Mouse (Mus musculus): ENCODE data around the gene Slc7a8. TPM values are rescaled to one million over a fixed set of nuclear protein-coding genes. Genes with fewer than 3 reads are reported as not detected.

The Slc7a8 gene
- polyA plus RNA-seq, 1 experiment from 2014 or later = 6.8 TPM

Other genes with a start within 250 kb of the Slc7a8 start
- 49.8 and 52.3 TPM in 2 replicates for gene Haus4, start 227.3 kb downstream of the Slc7a8 start, polyA plus RNA-seq (2015; fragmentation: Nextera tagmentation; extraction: Ambion mirVana)
- 49.4 and 60.2 TPM in 2 replicates for gene Ajuba, start 204.4 kb downstream of the Slc7a8 start, polyA plus RNA-seq (2015; fragmentation: Nextera tagmentation; extraction: Ambion mirVana)
- 7.8 and 9.3 TPM in 2 replicates for gene 4931414P19Rik, start 176.0 kb downstream of the Slc7a8 start, polyA plus RNA-seq (2015; fragmentation: Nextera tagmentation; extraction: Ambion mirVana)
- 364 and 368 TPM in 2 replicates for gene Psmb5, start 163.9 kb downstream of the Slc7a8 start, polyA plus RNA-seq (2015; fragmentation: Nextera tagmentation; extraction: Ambion mirVana)
- 0.16 TPM in 1 of 2 replicates, not detected in the other for gene Psmb11, start 160.5 kb downstream of the Slc7a8 start, polyA plus RNA-seq (2015; fragmentation: Nextera tagmentation; extraction: Ambion mirVana)
- gene Gm17606, start 141.0 kb downstream of the Slc7a8 start, polyA plus RNA-seq (2015; fragmentation: Nextera tagmentation; extraction: Ambion mirVana) = not detected in 2 replicates
- 4.5 and 4.8 TPM in 2 replicates for gene Cdh24, start 140.6 kb downstream of the Slc7a8 start, polyA plus RNA-seq (2015; fragmentation: Nextera tagmentation; extraction: Ambion mirVana)
- 74.2 and 75.5 TPM in 2 replicates for gene 1700123O20Rik, start 95.7 kb downstream of the Slc7a8 start, polyA plus RNA-seq (2015; fragmentation: Nextera tagmentation; extraction: Ambion mirVana)
- 130 and 132 TPM in 2 replicates for gene Acin1, start 95.0 kb downstream of the Slc7a8 start, polyA plus RNA-seq (2015; fragmentation: Nextera tagmentation; extraction: Ambion mirVana)
- gene Gm29776, start 83.1 kb downstream of the Slc7a8 start, polyA plus RNA-seq (2015; fragmentation: Nextera tagmentation; extraction: Ambion mirVana) = 0.23 and 0.28 TPM in 2 replicates
- not detected in 2 replicates for gene Cebpe, start 69.8 kb downstream of the Slc7a8 start, polyA plus RNA-seq (2015; fragmentation: Nextera tagmentation; extraction: Ambion mirVana)
- not detected in 2 replicates for gene Rnf212b, start 32.2 kb upstream of the Slc7a8 start, polyA plus RNA-seq (2015; fragmentation: Nextera tagmentation; extraction: Ambion mirVana)
- gene Homez, start 89.0 kb upstream of the Slc7a8 start, polyA plus RNA-seq (2015; fragmentation: Nextera tagmentation; extraction: Ambion mirVana) = 9.7 and 10.1 TPM in 2 replicates
- 0.83 and 1.2 TPM in 2 replicates for gene Ppp1r3e, start 95.6 kb upstream of the Slc7a8 start, polyA plus RNA-seq (2015; fragmentation: Nextera tagmentation; extraction: Ambion mirVana)
- 4.1 and 5.0 TPM in 2 replicates for gene Bcl2l2, start 101.4 kb upstream of the Slc7a8 start, polyA plus RNA-seq (2015; fragmentation: Nextera tagmentation; extraction: Ambion mirVana)
- gene Gm20521, start 101.5 kb upstream of the Slc7a8 start, polyA plus RNA-seq (2015; fragmentation: Nextera tagmentation; extraction: Ambion mirVana) = not detected in 2 replicates
- gene Pabpn1, start 110.6 kb upstream of the Slc7a8 start, polyA plus RNA-seq (2015; fragmentation: Nextera tagmentation; extraction: Ambion mirVana) = 124 and 125 TPM in 2 replicates
- gene Slc22a17, start 131.2 kb upstream of the Slc7a8 start, polyA plus RNA-seq (2015; fragmentation: Nextera tagmentation; extraction: Ambion mirVana) = 81.7 and 93.6 TPM in 2 replicates
- 59.7 and 63.4 TPM in 2 replicates for gene Efs, start 144.2 kb upstream of the Slc7a8 start, polyA plus RNA-seq (2015; fragmentation: Nextera tagmentation; extraction: Ambion mirVana)
- gene Il25, start 150.7 kb upstream of the Slc7a8 start, polyA plus RNA-seq (2015; fragmentation: Nextera tagmentation; extraction: Ambion mirVana) = 0.47 TPM in 1 of 2 replicates, not detected in the other
- 8.9 and 9.4 TPM in 2 replicates for gene Cmtm5, start 154.3 kb upstream of the Slc7a8 start, polyA plus RNA-seq (2015; fragmentation: Nextera tagmentation; extraction: Ambion mirVana)
- 3.0 and 6.0 TPM in 2 replicates for gene Myh6, start 185.0 kb upstream of the Slc7a8 start, polyA plus RNA-seq (2015; fragmentation: Nextera tagmentation; extraction: Ambion mirVana)
- not detected in 2 replicates for gene Gm17428, start 195.0 kb upstream of the Slc7a8 start, polyA plus RNA-seq (2015; fragmentation: Nextera tagmentation; extraction: Ambion mirVana)
- 21.5 and 33.1 TPM in 2 replicates for gene Myh7, start 212.7 kb upstream of the Slc7a8 start, polyA plus RNA-seq (2015; fragmentation: Nextera tagmentation; extraction: Ambion mirVana)
- 70.7 and 73.9 TPM in 2 replicates for gene Ngdn, start 233.5 kb upstream of the Slc7a8 start, polyA plus RNA-seq (2015; fragmentation: Nextera tagmentation; extraction: Ambion mirVana)